Mouse (Mus musculus): ENCODE data around the gene Abcb1a.

GRCm38 (mm10) chr5:8778751-8779150 lies 118.9 kb downstream of the Abcb1a start:
- TF ChIP-seq EP300 (IDR thresholded peaks at IDR 0.05; ENCODE audit: low read depth): no peak
- TF ChIP-seq CTCF (IDR thresholded peaks at IDR 0.05; ENCODE audit: low read depth): no peak
